Mouse (Mus musculus): ENCODE measurements at regions not wholly inside any gene's neighbourhood (a gene's known extent, or its start where the extent isn't known, plus 50 kb on each side); places are given as distances from the start of the nearest gene placed in this dataset.

GRCm38 (mm10) chr12:64857709-64858108, 60.0 kb upstream of the Gm527 start:
- ATAC-seq (replicated peaks; ENCODE audit: insufficient number of reproducible peaks, low FRiP score, low TSS enrichment, low read depth) (no peak), DNase-seq (ENCODE audit: low spot score) (no peak)
- H3K27me3 ChIP-seq (ENCODE audit: control insufficient read depth, insufficient read depth, low read length) = no peaks in the 10 kb centered on the region
- no peak overlapping the region for H3K9ac ChIP-seq (replicated peaks; ENCODE audit: low read length)
- no peaks in the 10 kb centered on the region for H3K9me3 ChIP-seq (replicated peaks; ENCODE audit: control insufficient read depth, low read length)
- H3K27ac ChIP-seq (replicated peaks; ENCODE audit: low read depth, low read length) = no peak overlapping the region
- no peaks in the 10 kb centered on the region for H3K36me3 ChIP-seq (replicated peaks; ENCODE audit: control insufficient read depth, insufficient read depth, low read depth, low read length)
- H3K4me2 ChIP-seq (ENCODE audit: low read depth, low read length) = no peak overlapping the region
- no peaks in the 10 kb centered on the region for H3K4me1 ChIP-seq (ENCODE audit: control insufficient read depth, insufficient read depth, low read length)
- no peak overlapping the region for H3K4me3 ChIP-seq (ENCODE audit: low read depth, low read length)
